Mouse (Mus musculus) gastrocnemius, adult 8-10 months (tissue): ENCODE results near the gene Zfp568. TPM values are rescaled to one million over a fixed set of nuclear protein-coding genes. Genes with fewer than 3 reads are reported as not detected.

Experiments
- DNase-seq, 2 experiments: peaks; one replicate each; pipeline ENCODE4 v3.0.0; 2022; ENCODE audit warnings: low spot score in 2 of 2
- total RNA-seq, 4 experiments: library from RNA; stranded (reverse); gene quantifications; 2 replicates each; pipeline ENCODE4 v1.2.4; 2022

Gene Zfp568
- total RNA-seq, 4 experiments from 2014 or later = 10.9 to 22.2 (median 12.3) TPM

DNA sequence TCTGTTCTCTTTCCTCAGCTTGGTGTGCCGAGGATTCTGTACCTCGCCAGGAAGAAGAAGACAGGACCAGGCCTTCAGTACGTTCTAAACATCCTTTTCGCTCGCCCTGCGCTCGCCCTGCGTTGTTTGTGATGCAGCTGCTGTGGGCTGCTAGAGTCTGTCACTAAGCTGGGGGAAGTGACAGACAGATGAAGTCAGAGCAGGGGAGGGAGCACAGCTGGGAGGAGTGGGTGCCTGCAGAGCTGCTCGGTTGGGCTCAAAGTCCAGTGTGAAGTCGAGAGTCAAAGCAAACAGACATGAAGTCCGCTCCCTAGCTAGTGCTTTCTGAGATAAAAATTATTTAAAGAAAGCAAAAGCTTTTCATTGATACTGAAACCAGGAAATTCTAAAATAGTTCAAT, 5.3 kb downstream of the Zfp568 start:
- no peak for DNase-seq

GRCm38 (mm10) chr7:29992698-29993097, 8.9 kb downstream of the Zfp568 start:
- no peak for DNase-seq

GRCm38 (mm10) chr7:29993340-29993739, 9.6 kb downstream of the Zfp568 start:
- no peak for DNase-seq

DNA sequence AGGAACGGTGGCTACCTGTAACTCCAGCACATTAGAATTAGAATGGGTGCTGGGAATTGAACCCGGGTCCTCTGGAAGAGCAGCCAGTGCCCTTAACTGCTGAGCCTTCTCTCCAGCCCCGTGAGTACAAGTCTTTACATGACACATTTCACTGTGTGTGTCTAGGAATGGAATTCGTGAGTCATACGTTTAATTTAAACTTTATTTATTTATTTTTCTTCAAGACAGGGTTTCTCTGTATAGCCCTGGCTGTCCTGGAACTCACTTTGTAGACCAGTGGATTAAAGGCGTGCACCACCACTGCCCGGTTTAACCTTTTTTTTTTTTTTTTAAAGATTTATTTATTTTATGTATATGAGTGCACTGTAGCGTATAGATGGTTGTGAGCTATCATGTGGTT, 11.4 kb downstream of the Zfp568 start:
- DNase-seq = no peak

DNA sequence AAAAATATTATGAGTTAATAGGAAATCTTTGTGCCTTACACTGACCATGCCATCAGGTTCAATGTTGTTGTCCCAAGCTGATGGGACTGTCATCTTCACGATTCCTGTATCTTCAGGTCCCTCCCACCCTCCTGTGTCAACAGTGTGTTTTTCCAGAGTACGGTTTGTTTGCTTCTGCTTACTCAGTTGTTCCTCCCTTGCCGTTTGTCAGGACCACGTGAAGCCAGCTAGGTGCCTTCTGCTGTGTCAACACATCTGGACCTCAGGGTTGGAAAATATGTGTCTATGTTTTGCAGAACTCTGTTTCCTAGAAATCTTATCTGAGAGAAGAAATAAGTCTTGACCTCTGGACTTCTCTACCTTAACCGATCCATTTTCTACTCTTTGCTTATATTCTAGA, 16.8 kb downstream of the Zfp568 start:
- no peak for DNase-seq

DNA sequence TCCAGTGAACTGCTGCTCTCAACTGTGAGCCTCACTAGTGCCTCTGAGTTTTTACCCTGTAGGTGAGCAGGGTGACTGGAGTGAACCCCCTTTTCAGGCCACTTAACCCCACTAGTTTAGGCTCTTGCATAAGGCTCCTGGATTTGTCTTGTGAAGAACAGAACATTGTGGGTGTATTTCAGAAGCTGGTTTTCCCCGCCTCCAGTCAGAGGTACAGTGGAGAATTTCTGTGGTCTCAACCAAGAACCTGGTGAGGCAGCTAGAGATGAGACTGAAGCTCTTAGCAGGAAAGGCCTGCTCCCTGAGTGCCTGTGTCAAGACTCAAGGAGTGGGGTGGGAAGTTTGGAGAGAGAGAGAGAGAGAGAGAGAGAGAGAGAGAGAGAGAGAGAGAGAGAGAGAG, 23.8 kb downstream of the Zfp568 start:
- DNase-seq = no peak

DNA sequence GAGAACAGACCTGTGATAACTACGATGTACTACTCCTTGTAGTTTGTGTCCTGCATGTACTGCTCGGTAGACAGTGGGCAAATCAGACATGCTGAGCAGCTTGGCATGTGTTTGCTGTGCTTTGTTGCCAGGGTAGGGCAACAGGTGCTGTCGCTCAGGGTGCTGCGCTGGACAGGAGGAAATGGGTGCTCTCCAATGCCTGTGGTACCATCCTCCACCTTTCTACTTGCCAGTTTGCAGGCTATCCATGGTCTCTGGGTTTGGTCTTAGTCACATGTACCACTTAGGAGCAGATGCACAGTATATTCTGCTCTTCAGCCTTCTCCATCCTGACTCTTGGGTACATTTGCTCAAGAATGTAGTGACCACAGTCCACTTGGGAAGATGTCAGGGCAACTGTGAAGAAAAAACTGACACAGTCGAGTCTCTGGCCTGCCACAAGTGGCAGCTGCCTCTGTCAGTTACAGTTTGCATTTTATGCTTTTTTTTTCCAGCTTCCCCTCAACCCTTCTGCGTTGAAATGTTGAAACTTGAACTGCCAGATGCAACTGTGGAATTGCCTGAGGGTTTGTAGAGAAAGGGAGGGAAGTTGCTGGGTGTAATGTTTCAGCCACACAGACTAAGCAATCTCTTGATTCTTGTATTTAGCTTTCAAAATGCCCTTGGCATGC, 24.4 kb downstream of the Zfp568 start:
- DNase-seq = peak in 1 of 2 experiments; percentile 47

- peak; percentile 66 to 81 for DNase-seq
Observed at GRCm38 (mm10) chr7:30009321-30010085, 25.7 kb downstream of the Zfp568 start.

DNA sequence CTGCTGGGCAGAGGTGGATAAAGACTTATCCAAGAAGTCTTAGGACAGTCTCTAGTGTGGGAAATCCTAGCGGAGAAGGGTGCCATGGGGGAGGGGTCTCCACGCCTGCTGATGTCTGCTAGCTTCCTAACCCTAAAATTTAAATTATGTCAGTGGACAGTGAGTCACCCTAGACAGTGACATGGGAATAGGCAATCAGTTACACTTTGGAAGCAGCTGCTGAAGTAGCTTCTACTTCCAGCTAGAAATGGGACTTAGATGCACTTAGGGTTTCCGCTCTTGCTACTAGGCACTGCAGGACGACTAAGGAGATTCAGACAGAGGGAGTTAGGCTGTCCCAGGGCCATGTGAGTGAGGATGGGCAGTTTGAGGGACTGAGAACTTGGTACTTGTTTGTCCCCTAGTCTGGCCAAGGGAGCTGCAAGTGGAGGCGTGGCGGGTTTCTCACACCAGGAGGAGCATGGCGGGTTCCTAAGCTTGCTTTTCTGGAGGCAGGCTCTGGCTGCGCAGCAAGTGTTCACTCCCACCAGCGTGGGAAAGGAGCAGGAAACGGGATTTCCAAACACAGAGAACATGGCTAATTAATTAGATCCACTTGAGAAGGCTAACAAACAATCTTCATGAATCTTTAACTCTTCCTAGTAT, 26.9 kb downstream of the Zfp568 start:
- no peak for DNase-seq

GRCm38 (mm10) chr7:30012956-30013363, 29.2 kb downstream of the Zfp568 start:
- peak; percentile 65 to 72 for DNase-seq

DNA sequence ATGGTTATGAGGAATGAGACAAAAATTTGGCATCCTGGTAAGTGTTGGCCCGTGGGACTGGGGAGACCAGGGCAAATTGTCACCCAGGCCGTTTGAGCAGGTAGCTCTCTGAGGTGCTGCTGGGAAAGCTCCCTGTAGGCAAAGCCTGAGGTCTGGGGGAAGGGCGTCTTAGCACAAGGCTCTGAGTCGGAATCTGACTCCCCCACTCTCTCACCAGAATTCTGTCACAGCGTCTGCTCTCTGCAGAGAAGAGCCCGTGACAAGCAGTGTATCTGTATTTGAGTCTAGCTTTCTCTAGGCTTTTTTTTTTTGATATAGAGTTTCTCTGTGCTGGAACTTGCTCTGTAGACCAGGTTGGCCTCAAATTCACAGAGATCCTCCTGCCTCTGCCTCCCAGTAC, 33.5 kb downstream of the Zfp568 start:
- DNase-seq = no peak

- no peak for DNase-seq
Observed at GRCm38 (mm10) chr7:30019543-30019942, 35.8 kb downstream of the Zfp568 start.

DNA sequence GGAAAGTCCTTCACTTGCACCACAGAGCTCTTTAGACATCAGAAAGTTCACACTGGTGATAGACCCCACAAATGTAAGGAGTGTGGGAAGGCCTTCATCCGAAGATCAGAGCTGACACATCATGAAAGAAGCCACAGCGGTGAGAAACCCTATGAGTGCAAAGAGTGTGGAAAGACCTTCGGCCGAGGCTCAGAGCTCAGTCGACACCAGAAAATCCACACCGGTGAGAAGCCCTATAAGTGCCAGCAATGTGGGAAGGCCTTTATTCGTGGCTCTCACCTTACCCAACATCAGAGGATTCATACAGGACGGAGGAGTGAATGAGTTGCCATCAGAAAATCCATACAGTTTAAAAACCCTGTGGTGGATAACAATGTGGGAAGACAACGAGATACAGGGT, 39.6 kb downstream of the Zfp568 start:
- DNase-seq = no peak

- no peak for DNase-seq
Observed at GRCm38 (mm10) chr7:30023800-30024199, 40.0 kb downstream of the Zfp568 start.

DNA sequence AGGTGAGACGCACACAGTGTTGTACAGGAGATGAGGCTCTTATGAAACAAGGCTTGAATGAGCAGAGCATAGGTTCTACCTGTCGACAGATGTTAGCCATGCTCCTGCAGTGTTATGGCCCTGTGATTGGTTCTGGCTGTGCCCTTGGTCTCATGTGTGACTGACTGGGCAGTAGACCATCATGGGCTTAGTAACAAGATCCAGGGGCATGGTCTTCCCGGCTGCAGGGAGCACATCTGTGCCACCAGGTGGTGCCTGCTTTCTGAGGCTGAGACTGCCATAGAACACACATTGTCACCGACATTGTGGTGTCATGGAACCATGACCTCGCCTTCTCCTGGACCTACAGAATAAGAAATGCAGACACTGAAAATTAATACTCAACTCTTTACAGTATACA, 41.6 kb downstream of the Zfp568 start:
- DNase-seq = no peak

- DNase-seq = no peak
Observed at GRCm38 (mm10) chr7:30027331-30027730, 43.6 kb downstream of the Zfp568 start.

DNA sequence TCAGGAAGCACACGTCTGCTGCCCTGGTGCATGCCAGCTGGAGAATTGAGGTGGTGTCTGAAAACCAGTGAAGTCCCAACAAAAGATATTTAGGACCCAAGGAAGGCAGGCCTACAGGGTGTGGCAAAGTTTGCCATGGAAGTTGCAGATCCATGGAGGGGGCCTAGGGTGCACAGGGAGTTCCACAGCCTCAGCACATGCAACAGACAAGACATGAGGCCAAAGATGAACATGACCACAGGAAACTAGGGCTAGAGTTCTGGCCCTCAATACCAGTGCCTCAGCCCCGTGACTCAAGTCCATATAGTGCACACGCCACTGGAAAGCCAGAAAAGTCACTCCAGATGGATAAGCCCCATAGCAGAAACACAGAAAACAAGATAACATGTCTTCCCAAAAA, 44.8 kb downstream of the Zfp568 start:
- no peak for DNase-seq

DNA sequence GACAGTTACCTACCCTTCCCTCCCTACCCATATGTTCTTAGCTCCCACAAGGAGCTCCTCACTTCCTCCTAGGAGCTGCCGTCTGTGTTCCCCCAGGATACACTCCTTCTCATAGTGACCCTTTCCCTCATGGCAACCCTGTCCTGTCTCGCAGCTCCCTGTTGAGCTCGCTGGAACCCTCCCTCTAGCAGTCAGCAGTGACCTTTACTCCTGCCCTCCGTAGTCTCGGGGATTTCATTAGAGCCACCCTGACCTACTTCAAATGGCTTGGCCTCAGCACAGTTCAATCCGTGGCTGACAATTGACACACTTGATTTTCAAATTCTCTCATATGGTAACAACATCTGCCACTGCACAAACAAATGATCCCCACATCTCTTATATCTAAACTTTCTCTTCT, 46.9 kb downstream of the Zfp568 start:
- DNase-seq = no peak

- DNase-seq = no peak
Observed at GRCm38 (mm10) chr7:30031379-30031778, 47.6 kb downstream of the Zfp568 start.

DNA sequence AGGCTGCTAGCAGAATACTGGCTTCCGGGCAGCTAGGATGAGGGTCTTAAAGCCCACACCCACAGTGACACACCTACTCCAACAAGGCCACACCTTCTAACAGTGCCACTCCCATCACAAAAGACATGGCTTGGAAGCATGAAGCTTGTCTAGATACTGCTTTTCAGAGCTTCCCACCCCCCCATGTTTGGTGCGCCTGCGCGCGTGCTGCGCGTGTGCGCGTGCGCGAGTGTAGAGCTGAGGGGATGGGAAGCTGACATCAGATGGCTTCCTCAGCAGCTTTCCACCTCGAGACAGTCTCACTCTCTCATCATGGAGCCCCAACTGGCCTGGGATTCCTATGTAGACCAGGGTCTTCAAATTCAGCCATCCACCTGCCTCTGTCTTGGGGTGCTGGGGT, 50.6 kb downstream of the Zfp568 start:
- DNase-seq = no peak

GRCm38 (mm10) chr7:30044354-30044753, 60.6 kb downstream of the Zfp568 start:
- DNase-seq = no peak

GRCm38 (mm10) chr7:30048126-30048525, 64.4 kb downstream of the Zfp568 start:
- DNase-seq = no peak
